Mouse (Mus musculus) liver, adult 2 months (tissue): Measurements from ENCODE around the gene Itpk1. TPM values are rescaled to one million over a fixed set of nuclear protein-coding genes. Genes with fewer than 3 reads are reported as not detected.

Experiments used
- DNase-seq: peaks from one replicate; pipeline ENCODE4 v3.0.0-alpha.2; 2011; ENCODE audit warnings: low read depth, low spot score; ENCODE audit errors: extremely low read depth
- H3K27ac ChIP-seq: fragments of 200-500 bp; replicated peaks from 2 replicates; pipeline ENCODE4 v1.5.1; 2012; ENCODE audit warnings: low read depth, mild to moderate bottlenecking, control low read depth, inconsistent platforms, low read length; ENCODE audit not compliant: insufficient read depth
- H3K27me3 ChIP-seq: fragments of 200-500 bp; 2 replicates; pipeline ENCODE4 v1.6.1; 2012; ENCODE audit warnings: mild to moderate bottlenecking, moderate library complexity, low read length, inconsistent platforms; ENCODE audit not compliant: control insufficient read depth, insufficient read depth
- H3K36me3 ChIP-seq: fragments of 200-500 bp; 2 replicates; pipeline ENCODE4 v1.6.1; 2012; ENCODE audit warnings: low read length, inconsistent platforms; ENCODE audit not compliant: control insufficient read depth, insufficient read depth
- H3K4me1 ChIP-seq: fragments of 200-500 bp; 2 replicates; pipeline ENCODE4 v1.6.1; 2011; ENCODE audit warnings: low read length; ENCODE audit not compliant: control insufficient read depth, insufficient read depth
- H3K4me3 ChIP-seq: fragments of 200-500 bp; 2 replicates; pipeline ENCODE4 v1.5.1; 2011; ENCODE audit warnings: low read depth, mild to moderate bottlenecking, control low read depth, low read length, moderate library complexity; ENCODE audit not compliant: insufficient read depth
- H3K79me2 ChIP-seq: fragments of 200-500 bp; 2 replicates; pipeline ENCODE4 v1.6.1; 2012; ENCODE audit warnings: inconsistent platforms, mild to moderate bottlenecking, low read length, moderate library complexity; ENCODE audit not compliant: control insufficient read depth, insufficient read depth
- H3K9ac ChIP-seq: fragments of 200-500 bp; 2 replicates; pipeline ENCODE4 v1.6.1; 2012; ENCODE audit warnings: low read depth, mild to moderate bottlenecking, control low read depth, inconsistent platforms, low read length
- CTCF ChIP-seq: fragments of 200-500 bp; IDR thresholded peaks from 2 replicates; pipeline ENCODE4 v1.5.1; 2011; ENCODE audit warnings: low read depth, low read length, control low read depth
- POLR2A ChIP-seq: fragments of 200-500 bp; IDR thresholded peaks from 2 replicates; pipeline ENCODE4 v1.6.1; 2011; ENCODE audit warnings: low read length, control low read depth; ENCODE audit not compliant: insufficient read depth; ENCODE audit errors: extremely low read depth
- WGBS: fragments of 180-500 bp; shearing (Covaris S2); methylation state at CpG from one replicate; pipeline ENCODE4 v1.1.7; 2018; 5-methylcytosine and 5-hydroxymethylcytosine counted together
- polyA plus RNA-seq: library from polyadenylated mRNA; depleted of rRNA; stranded (reverse); fragments of >200 nt; gene quantifications from 2 replicates; pipeline ENCODE4 v1.2.3, GENCODE M21; 2012
- total RNA-seq: library from RNA; depleted of rRNA; stranded (reverse); fragments of >200 nt; gene quantifications from 2 replicates; pipeline ENCODE4 v1.2.3, GENCODE M21; 2014

Gene Itpk1
- total and polyA plus RNA-seq, 2 experiments = 7.9 to 21.0 TPM

- Histone ChIP-seq H3K4me3 (no peak overlapping the region), H3K27me3 (no peaks in the 10 kb centered on the region), H3K4me1 (no peaks in the 10 kb centered on the region), H3K9ac (no peak overlapping the region), H3K79me2 (peaks cover 2% of the 10 kb centered on the region; the same call in 1 of the 2 replicates), H3K36me3 (peaks cover 3% of the 10 kb centered on the region; the same call in 1 of the 2 replicates), H3K27ac (no peak overlapping the region)
- WGBS = 82% methylated on average over 6 of the region's 6 CpGs
- no peak for DNase-seq
- TF ChIP-seq CTCF = no peak
- TF ChIP-seq POLR2A = no peak
Observed at GRCm38 (mm10) chr12:102600345-102600744, 104.4 kb downstream of the Itpk1 start.

GRCm38 (mm10) chr12:102599801-102600200 is 104.9 kb downstream of the Itpk1 start:
- Histone ChIP-seq H3K9ac (no peak overlapping the region), H3K79me2 (peaks cover 2% of the 10 kb centered on the region; the same call in 1 of the 2 replicates), H3K36me3 (peaks cover 1% of the 10 kb centered on the region; the same call in 1 of the 2 replicates), H3K27me3 (no peaks in the 10 kb centered on the region), H3K27ac (no peak overlapping the region), H3K4me3 (no peak overlapping the region), H3K4me1 (no peaks in the 10 kb centered on the region)
- DNase-seq = no peak
- WGBS = 90% methylated on average over 7 of the region's 7 CpGs
- TF ChIP-seq CTCF (no peak), POLR2A (no peak)

GRCm38 (mm10) chr12:102598535-102598934 is 106.2 kb downstream of the Itpk1 start:
- no peak for DNase-seq
- WGBS = 99% methylated on average over 3 of the region's 3 CpGs

GRCm38 (mm10) chr12:102597466-102597865 is 107.3 kb downstream of the Itpk1 start:
- H3K36me3 ChIP-seq = no peaks in the 10 kb centered on the region
- H3K4me3 ChIP-seq = no peak overlapping the region
- no peaks in the 10 kb centered on the region for H3K27me3 ChIP-seq
- H3K4me1 ChIP-seq = no peaks in the 10 kb centered on the region
- WGBS = 65% methylated on average over 4 of the region's 4 CpGs
- H3K79me2 ChIP-seq = no peaks in the 10 kb centered on the region; the same call in 1 of the 2 replicates
- H3K9ac ChIP-seq = no peak overlapping the region
- TF ChIP-seq POLR2A = no peak
- TF ChIP-seq CTCF = no peak
- no peak overlapping the region for H3K27ac ChIP-seq
- no peak for DNase-seq

More at GRCm38 (mm10) chr12:102598535-102598934, 106.2 kb downstream of the Itpk1 start:
- peak; percentile 30; the same call in 1 of the 2 replicates for TF ChIP-seq CTCF
- TF ChIP-seq POLR2A = no peak
- Histone ChIP-seq H3K79me2 (peaks cover 2% of the 10 kb centered on the region; the same call in 1 of the 2 replicates), H3K36me3 (no peaks in the 10 kb centered on the region), H3K27ac (no peak overlapping the region), H3K9ac (no peak overlapping the region), H3K4me1 (no peaks in the 10 kb centered on the region), H3K27me3 (no peaks in the 10 kb centered on the region), H3K4me3 (no peak overlapping the region)

GRCm38 (mm10) chr12:102596410-102596809 is 108.3 kb downstream of the Itpk1 start:
- Histone ChIP-seq H3K9ac (no peak overlapping the region), H3K4me1 (no peaks in the 10 kb centered on the region), H3K79me2 (no peaks in the 10 kb centered on the region; the same call in 1 of the 2 replicates), H3K4me3 (no peak overlapping the region), H3K27ac (no peak overlapping the region), H3K36me3 (no peaks in the 10 kb centered on the region), H3K27me3 (no peaks in the 10 kb centered on the region)
- WGBS = 67% methylated on average over 7 of the region's 7 CpGs
- TF ChIP-seq POLR2A = no peak
- peak; percentile 77 for TF ChIP-seq CTCF
- DNase-seq = no peak

DNA sequence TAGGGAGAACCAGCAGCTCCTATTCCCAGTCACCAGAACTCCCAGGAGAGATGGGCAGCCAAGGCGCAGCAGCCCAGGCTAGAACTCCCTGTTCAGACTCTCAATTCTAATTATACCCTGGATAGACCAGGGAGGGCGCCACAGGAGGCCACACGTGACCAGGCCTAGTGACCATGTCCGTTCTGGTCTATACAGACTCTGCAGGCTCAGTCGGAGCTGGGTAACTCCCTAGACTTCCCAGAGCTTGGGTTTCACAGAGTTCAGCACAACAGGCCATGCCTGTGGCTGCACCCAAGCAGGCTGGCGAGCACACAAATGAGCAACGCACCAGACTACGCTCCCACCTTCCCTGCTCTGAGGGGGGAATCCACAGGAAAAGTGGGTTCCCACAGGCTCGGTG is 110.1 kb downstream of the Itpk1 start:
- TF ChIP-seq POLR2A = no peak
- no peak for TF ChIP-seq CTCF

More for the DNA sequence above, 110.1 kb downstream of the Itpk1 start:
- Histone ChIP-seq H3K4me3 (no peak overlapping the region), H3K36me3 (no peaks in the 10 kb centered on the region), H3K4me1 (no peaks in the 10 kb centered on the region), H3K27ac (no peak overlapping the region), H3K9ac (no peak overlapping the region), H3K79me2 (no peaks in the 10 kb centered on the region; the same call in 1 of the 2 replicates), H3K27me3 (no peaks in the 10 kb centered on the region)
- DNase-seq = no peak
- 91% methylated on average over 9 of the region's 9 CpGs for WGBS
